Mouse (Mus musculus): Measurements from ENCODE around the gene Folr2. TPM values are rescaled to one million over a fixed set of nuclear protein-coding genes. Genes with fewer than 3 reads are reported as not detected.

Folr2 gene
- polyA plus RNA-seq, 1 experiment from 2014 or later = 0.70 TPM

Small RNA genes within 50 kb of the gene (microRNA-seq; reads per million reads assigned to microRNA genes)
- gene Gm22655 = not detected

Other genes with a start within 250 kb of the Folr2 start
- 54.7 and 56.3 TPM in 2 replicates for gene Clpb, start 193.6 kb downstream of the Folr2 start, polyA plus RNA-seq (2016; fragmentation: Nextera tagmentation; extraction: Ambion mirVana)
- 0.83 and 2.0 TPM in 2 replicates for gene Phox2a, start 38.9 kb downstream of the Folr2 start, polyA plus RNA-seq (2016; fragmentation: Nextera tagmentation; extraction: Ambion mirVana)
- gene Inppl1, start 19.0 kb downstream of the Folr2 start, polyA plus RNA-seq (2016; fragmentation: Nextera tagmentation; extraction: Ambion mirVana) = 36.2 and 38.1 TPM in 2 replicates
- 110 and 123 TPM in 2 replicates for gene Anapc15, start 6.5 kb upstream of the Folr2 start, polyA plus RNA-seq (2016; fragmentation: Nextera tagmentation; extraction: Ambion mirVana)
- gene Folr1, start 13.6 kb upstream of the Folr2 start, polyA plus RNA-seq (2016; fragmentation: Nextera tagmentation; extraction: Ambion mirVana) = 17.9 and 19.5 TPM in 2 replicates
- gene Lamtor1, start 48.7 kb upstream of the Folr2 start, polyA plus RNA-seq (2016; fragmentation: Nextera tagmentation; extraction: Ambion mirVana) = 164 and 166 TPM in 2 replicates
- 0.37 and 0.87 TPM in 2 replicates for gene Tomt, start 49.2 kb upstream of the Folr2 start, polyA plus RNA-seq (2016; fragmentation: Nextera tagmentation; extraction: Ambion mirVana)
- gene Lrrc51, start 76.7 kb upstream of the Folr2 start, polyA plus RNA-seq (2016; fragmentation: Nextera tagmentation; extraction: Ambion mirVana) = 10.6 and 12.7 TPM in 2 replicates
- gene Numa1, start 76.9 kb upstream of the Folr2 start, polyA plus RNA-seq (2016; fragmentation: Nextera tagmentation; extraction: Ambion mirVana) = 76.9 and 91.8 TPM in 2 replicates
- 3.8 and 4.1 TPM in 2 replicates for gene Il18bp, start 161.5 kb upstream of the Folr2 start, polyA plus RNA-seq (2016; fragmentation: Nextera tagmentation; extraction: Ambion mirVana)
- 31.1 and 32.7 TPM in 2 replicates for gene Rnf121, start 208.3 kb upstream of the Folr2 start, polyA plus RNA-seq (2016; fragmentation: Nextera tagmentation; extraction: Ambion mirVana)
- gene Xndc1, start 208.3 kb upstream of the Folr2 start, polyA plus RNA-seq (2016; fragmentation: Nextera tagmentation; extraction: Ambion mirVana) = 44.2 and 45.3 TPM in 2 replicates
- 1.7 and 1.8 TPM in 2 replicates for gene Xntrpc, start 208.5 kb upstream of the Folr2 start, polyA plus RNA-seq (2016; fragmentation: Nextera tagmentation; extraction: Ambion mirVana)
- gene Trpc2, start 225.9 kb upstream of the Folr2 start, polyA plus RNA-seq (2016; fragmentation: Nextera tagmentation; extraction: Ambion mirVana) = 0.19 TPM in 1 of 2 replicates, not detected in the other
- 0.67 and 0.79 TPM in 2 replicates for gene Art1, start 244.5 kb upstream of the Folr2 start, polyA plus RNA-seq (2016; fragmentation: Nextera tagmentation; extraction: Ambion mirVana)